Comparison of ENCODE assay signal across 18 mouse cellular contexts in the genomic region with DNA sequence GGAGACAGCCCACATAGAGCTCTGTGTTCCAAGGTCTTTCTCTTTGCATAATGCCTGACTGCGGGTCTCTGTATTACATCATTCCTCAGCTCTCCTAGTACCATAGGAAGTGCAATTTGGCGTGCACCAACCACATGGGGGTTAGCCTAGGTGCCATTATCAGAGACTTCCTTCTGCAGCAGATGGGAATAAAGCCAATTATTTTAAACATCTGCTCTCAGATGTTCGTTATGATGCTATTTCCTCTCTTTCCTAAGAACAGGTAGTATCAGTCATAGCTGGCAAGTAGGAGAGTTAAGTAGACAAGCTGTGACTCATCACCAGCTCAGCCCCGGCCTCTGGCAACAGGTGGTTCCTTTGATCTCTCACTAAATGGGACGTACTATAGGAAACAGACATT. TPM values are rescaled to one million over a fixed set of nuclear protein-coding genes. Genes with fewer than 3 reads are reported as not detected.
DNase-seq lines count a peak whose midpoint lies in the region; ATAC-seq lines count a peak whose summit lies in the region.
"Had no signal": no experiment of that assay in that cellular context is flagged by ENCODE, and none has a peak within 500 bp of the region (broad histone marks: within the 10 kb centered on the region; RNA-seq: fewer than 3 reads in every experiment).

No protein-coding gene starts in this region.

- 54% methylated on average over 5 of the region's 5 CpGs for WGBS in heart, embryonic 11.5 days (ENCODE audit: insufficient replicate concordance)

- H3K9me3 ChIP-seq in heart, embryonic 11.5 days (replicated peaks; ENCODE audit: control insufficient read depth, low read length): no peaks in the 10 kb centered on the region
- H3K9me3 ChIP-seq: heart, embryonic 13.5 days; limb, embryonic 12.5 days had no signal

- ATAC-seq in common myeloid progenitor, adult 5-6 weeks (replicated peaks; ENCODE audit: low read depth, poor library complexity, severe bottlenecking): peak; percentile 96
- peak; percentile 54 for ATAC-seq in megakaryocyte, adult 5-6 weeks (ENCODE audit: poor library complexity, severe bottlenecking)
- no peak for ATAC-seq in heart, embryonic 11.5 days (replicated peaks; ENCODE audit: insufficient number of reproducible peaks, low FRiP score, low TSS enrichment)
- ATAC-seq: forebrain, embryonic 14.5 days; lung, postnatal 0 days had no signal

- no peak overlapping the region for H3K27ac ChIP-seq in heart, embryonic 11.5 days (ENCODE audit: low read depth, low read length)
- H3K27ac ChIP-seq: heart, embryonic 13.5 days; limb, embryonic 12.5 days; liver, embryonic 14.5 days; stomach, postnatal 0 days had no signal

- no peak overlapping the region for H3K9ac ChIP-seq in heart, embryonic 11.5 days (ENCODE audit: low read depth, low read length)
- H3K9ac ChIP-seq: heart, embryonic 13.5 days; limb, embryonic 12.5 days; liver, embryonic 14.5 days had no signal

- H3K36me3 ChIP-seq in heart, embryonic 11.5 days (ENCODE audit: control insufficient read depth, insufficient read depth, low read length): no peaks in the 10 kb centered on the region
- H3K36me3 ChIP-seq: heart, embryonic 13.5 days; limb, embryonic 12.5 days had no signal

- no peak overlapping the region for H3K4me3 ChIP-seq in heart, embryonic 11.5 days (ENCODE audit: low read depth, low read length)
- H3K4me3 ChIP-seq: heart, embryonic 13.5 days; limb, embryonic 12.5 days had no signal

- no peak overlapping the region for H3K4me2 ChIP-seq in heart, embryonic 11.5 days
- H3K4me2 ChIP-seq: heart, embryonic 13.5 days; limb, embryonic 12.5 days had no signal

- H3K27me3 ChIP-seq in heart, embryonic 11.5 days (ENCODE audit: control insufficient read depth, insufficient read depth, low read length): no peaks in the 10 kb centered on the region
- H3K27me3 ChIP-seq: heart, embryonic 13.5 days; limb, embryonic 12.5 days had no signal

- peak; percentile 18 for DNase-seq in CD4-positive, CD25-positive, alpha-beta regulatory T cell, adult 2 months (ENCODE audit: low read depth, low spot score)
- peak; percentile 56 for DNase-seq in thymus, postnatal 14 days
- no peak for DNase-seq in adrenal gland, postnatal 36 days
- DNase-seq in layer of hippocampus, adult 11-12 months (ENCODE audit: low spot score): no peak
- DNase-seq: adrenal gland, postnatal 10 days; cerebellum, adult 8-10 months; heart, postnatal 4 days; kidney, postnatal 10 days; right cerebral cortex, postnatal 25 days had no signal

- H3K4me1 ChIP-seq in heart, embryonic 11.5 days (ENCODE audit: control insufficient read depth, insufficient read depth, low read length): no peaks in the 10 kb centered on the region
- H3K4me1 ChIP-seq: heart, embryonic 13.5 days; limb, embryonic 12.5 days had no signal

RNA-seq across cellular contexts. Expression of gene Akap6, which starts 55.1 kb away (rescaled TPM):
- 0.05 TPM in 2 replicates for total RNA-seq in common myeloid progenitor, adult 5-6 weeks (2017)
- total RNA-seq in megakaryocyte, adult 5-6 weeks (2015): not detected in 2 replicates
- total RNA-seq in megakaryocyte, adult 5-6 weeks (2017): not detected in 2 replicates
- polyA plus RNA-seq in heart, embryonic 11.5 days (2014; fragmentation: Nextera tagmentation; extraction: Ambion mirVana): 6.7 and 7.3 TPM in 2 replicates
- 1 to 10 TPM; 2.1 TPM for total RNA-seq in adrenal gland, postnatal 36 days (2021)

Comparison
In these comparisons a context has a peak if more than half of its experiments do, and no peak if none do; other contexts are left out.
1. DNase-seq: peak in CD4-positive, CD25-positive, alpha-beta regulatory T cell, adult 2 months (single experiment) and thymus, postnatal 14 days (single experiment); none in adrenal gland, postnatal 36 days (0 of 2) and layer of hippocampus, adult 11-12 months (single experiment).